Mouse (Mus musculus): ENCODE measurements around the gene Gm4778. TPM values are rescaled to one million over a fixed set of nuclear protein-coding genes. Genes with fewer than 3 reads are reported as not detected.

Gm4778 gene
- total RNA-seq (2023) = not detected

GRCm38 (mm10) chr3:94263736-94264135 lies at the start of gene Gm4778:
Gene Gm4778, plus strand, starts transcription at chr3:94264036.

GRCm38 (mm10) chr3:94309633-94310363 lies 46.0 kb downstream of the Gm4778 start, which contains the start of gene Them4:
Gene Them4, plus strand, starts transcription at chr3:94310089.

Other genes with a start within 250 kb of the Gm4778 start
- gene Gm9125, start 209.2 kb upstream of the Gm4778 start, total RNA-seq (2023) = not detected
- not detected for gene Gm10697, start 191.4 kb upstream of the Gm4778 start, total RNA-seq (2023)
- not detected for gene Gm10696, start 85.8 kb upstream of the Gm4778 start, total RNA-seq (2023)
- gene Gm5286, start 67.3 kb upstream of the Gm4778 start, total RNA-seq (2023) = not detected
- 1 to 10 TPM in 1 of 2 experiments, under 1 TPM in 1; 0.82 to 1.5 TPM for gene Them4, start 46.1 kb downstream of the Gm4778 start, total RNA-seq (2023)
- gene Them5, start 78.1 kb downstream of the Gm4778 start, total RNA-seq (2023) = not detected
- not detected for gene C2cd4d, start 98.4 kb downstream of the Gm4778 start, total RNA-seq (2023)
- under 1 TPM in 1 of 2 experiments, not detected in 1; 0.38 TPM for gene Rorc, start 108.8 kb downstream of the Gm4778 start, total RNA-seq (2023)
- gene Lingo4, start 134.5 kb downstream of the Gm4778 start, total RNA-seq (2023) = under 1 TPM in 1 of 2 experiments, not detected in 1; 0.18 TPM
- gene Tdrkh, start 149.2 kb downstream of the Gm4778 start, total RNA-seq (2023) = 1 to 10 TPM in 1 of 2 experiments, under 1 TPM in 1; 1.00 to 1.5 TPM
- gene Mrpl9, start 179.3 kb downstream of the Gm4778 start, total RNA-seq (2023) = 10 to 100 TPM; 16.4 to 18.9 TPM
- not detected for gene Oaz3, start 179.9 kb downstream of the Gm4778 start, total RNA-seq (2023)
- gene Celf3, start 214.3 kb downstream of the Gm4778 start, total RNA-seq (2023) = not detected
- 1 to 10 TPM in 1 of 2 experiments, under 1 TPM in 1; 0.82 to 1.1 TPM for gene Riiad1, start 216.3 kb downstream of the Gm4778 start, total RNA-seq (2023)